Mouse (Mus musculus): ENCODE measurements around the gene Nfatc3. TPM values are rescaled to one million over a fixed set of nuclear protein-coding genes. Genes with fewer than 3 reads are reported as not detected.

Gene Nfatc3
- polyA plus RNA-seq, 1 experiment from 2014 or later: 3.9 TPM

- TF ChIP-seq CTCF (IDR thresholded peaks at IDR 0.05; ENCODE audit: low read depth): no peak
- H3K4me1 ChIP-seq (replicated peaks; ENCODE audit: insufficient read depth, low read length): no peaks in the 10 kb centered on the region
- H3K9me3 ChIP-seq (replicated peaks; ENCODE audit: low read length): no peaks in the 10 kb centered on the region
- 0 out of 2 replicates have a peak, but pooled peaks cover 10% of the 10 kb centered on the region for H3K36me3 ChIP-seq (ENCODE audit: insufficient read depth, low read length)
- DNase-seq (ENCODE audit: low spot score): no peak
- H3K4me2 ChIP-seq (ENCODE audit: low read length): no peak overlapping the region
- no peak for ATAC-seq (replicated peaks; ENCODE audit: low FRiP score, low read depth)
- H3K27ac ChIP-seq: no peak overlapping the region
- H3K9ac ChIP-seq (ENCODE audit: low read depth, low read length): no peak overlapping the region
- 90% methylated on average over 11 of the region's 11 CpGs for WGBS
- H3K4me3 ChIP-seq (replicated peaks; ENCODE audit: low read depth, low read length): no peak overlapping the region
- no peaks in the 10 kb centered on the region for H3K27me3 ChIP-seq (ENCODE audit: insufficient read depth, low read length)
Observed at GRCm38 (mm10) chr8:106046872-106047559, 11.6 kb upstream of the Nfatc3 start.

DNA sequence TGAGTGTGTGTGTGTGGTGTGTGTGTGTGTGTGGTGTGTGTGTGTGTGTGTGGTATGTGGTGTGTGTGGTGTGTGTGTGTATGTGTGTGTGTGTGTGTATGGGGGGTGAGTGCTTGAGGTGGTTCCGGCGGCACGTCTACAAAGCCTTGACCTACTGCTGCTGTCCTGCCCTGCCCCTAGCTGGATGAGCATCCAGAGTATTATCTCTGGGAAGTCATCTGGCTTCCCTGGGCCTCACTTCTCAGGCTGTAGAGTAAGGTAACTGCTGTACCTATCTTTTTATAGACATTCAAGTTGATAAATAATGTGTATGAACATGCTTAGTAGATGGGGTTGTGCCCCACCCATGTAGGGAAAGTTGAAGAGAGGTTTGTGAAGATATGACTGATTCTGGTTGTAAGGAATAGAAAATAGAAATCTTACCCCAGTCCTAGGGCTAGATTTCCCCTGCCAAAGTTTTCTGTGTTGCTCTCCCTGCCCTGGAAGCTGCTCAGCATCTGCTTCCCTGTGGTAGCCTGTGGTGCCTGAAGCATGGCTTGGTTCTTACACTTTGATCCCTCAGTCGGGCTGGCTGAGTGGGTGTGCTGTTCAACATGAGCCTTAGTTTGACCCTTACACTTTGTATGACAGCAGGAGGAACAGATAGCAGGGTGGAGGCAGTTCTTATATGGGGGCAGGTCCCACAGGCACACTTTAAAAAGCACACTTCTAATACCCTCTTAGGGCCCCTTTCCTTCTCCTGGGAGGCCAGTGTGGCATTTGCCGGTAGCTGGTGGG lies 10.6 kb upstream of the Nfatc3 start:
- Histone ChIP-seq H3K4me1 (replicated peaks; ENCODE audit: insufficient read depth, low read length) (no peaks in the 10 kb centered on the region), H3K4me2 (ENCODE audit: low read length) (no peak overlapping the region), H3K9me3 (replicated peaks; ENCODE audit: low read length) (no peaks in the 10 kb centered on the region), H3K36me3 (ENCODE audit: insufficient read depth, low read length) (0 out of 2 replicates have a peak, but pooled peaks cover 14% of the 10 kb centered on the region), H3K4me3 (replicated peaks; ENCODE audit: low read depth, low read length) (no peak overlapping the region), H3K27me3 (ENCODE audit: insufficient read depth, low read length) (no peaks in the 10 kb centered on the region), H3K9ac (ENCODE audit: low read depth, low read length) (no peak overlapping the region), H3K27ac (no peak overlapping the region)
- WGBS: 82% methylated on average over 5 of the region's 5 CpGs
- ATAC-seq (replicated peaks; ENCODE audit: low FRiP score, low read depth): no peak
- DNase-seq (ENCODE audit: low spot score): no peak
- TF ChIP-seq CTCF (IDR thresholded peaks at IDR 0.05; ENCODE audit: low read depth): no peak

DNA sequence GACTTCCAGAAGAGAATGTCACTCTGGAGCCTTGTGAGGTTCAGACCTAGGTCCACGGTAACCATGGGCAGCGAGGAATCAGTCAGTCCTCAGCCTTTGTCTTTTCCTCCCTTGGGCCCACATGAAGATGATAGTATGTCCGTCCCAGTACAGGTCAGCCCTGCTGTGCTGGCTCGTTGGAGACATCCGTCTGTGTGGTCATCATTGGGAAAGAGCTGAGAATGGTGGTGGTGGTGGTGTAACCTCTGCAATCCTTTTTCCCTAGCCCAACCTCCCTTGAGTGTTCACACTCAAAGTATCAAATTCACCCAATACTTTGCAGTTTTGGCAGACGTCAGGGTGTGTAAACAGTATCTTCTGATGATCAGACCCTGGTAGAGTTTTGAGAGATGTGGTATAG lies 8.8 kb upstream of the Nfatc3 start:
- no peak overlapping the region for H3K4me3 ChIP-seq (replicated peaks; ENCODE audit: low read depth, low read length)
- no peak overlapping the region for H3K4me2 ChIP-seq (ENCODE audit: low read length)
- DNase-seq (ENCODE audit: low spot score) (no peak), ATAC-seq (replicated peaks; ENCODE audit: low FRiP score, low read depth) (no peak)
- no peak for TF ChIP-seq CTCF (IDR thresholded peaks at IDR 0.05; ENCODE audit: low read depth)
- H3K9me3 ChIP-seq (replicated peaks; ENCODE audit: low read length): no peaks in the 10 kb centered on the region
- no peak overlapping the region for H3K27ac ChIP-seq
- WGBS: 87% methylated on average over 6 of the region's 6 CpGs
- no peak overlapping the region for H3K9ac ChIP-seq (ENCODE audit: low read depth, low read length)
- no peaks in the 10 kb centered on the region for H3K27me3 ChIP-seq (ENCODE audit: insufficient read depth, low read length)
- peaks cover 20% of the 10 kb centered on the region; the same call in 1 of the 2 replicates for H3K36me3 ChIP-seq (ENCODE audit: insufficient read depth, low read length)
- H3K4me1 ChIP-seq (replicated peaks; ENCODE audit: insufficient read depth, low read length): no peaks in the 10 kb centered on the region

DNA sequence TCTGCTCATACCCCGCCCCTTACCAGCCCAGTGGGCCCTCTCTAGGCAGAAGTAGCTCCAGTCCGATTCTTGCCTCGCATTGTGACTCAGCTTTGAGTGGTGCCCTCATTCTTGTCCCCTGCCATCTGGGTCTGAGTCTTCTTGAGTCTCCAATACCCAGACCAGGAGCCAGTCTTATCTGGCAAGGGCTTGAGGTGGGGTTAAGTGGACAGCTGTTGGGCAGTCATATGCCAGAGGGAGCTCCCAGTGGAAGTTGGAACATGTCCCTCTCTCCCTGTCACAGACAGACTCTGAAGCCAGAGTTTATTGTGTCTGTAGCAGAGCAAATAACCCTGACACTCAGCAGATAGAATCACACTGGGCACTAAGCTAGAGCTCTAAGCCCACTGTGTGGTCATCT lies 7.6 kb upstream of the Nfatc3 start:
- Histone ChIP-seq H3K4me3 (replicated peaks; ENCODE audit: low read depth, low read length) (no peak overlapping the region), H3K27me3 (ENCODE audit: insufficient read depth, low read length) (no peaks in the 10 kb centered on the region), H3K36me3 (ENCODE audit: insufficient read depth, low read length) (peaks cover 20% of the 10 kb centered on the region; the same call in 1 of the 2 replicates), H3K4me1 (replicated peaks; ENCODE audit: insufficient read depth, low read length) (no peaks in the 10 kb centered on the region), H3K9me3 (replicated peaks; ENCODE audit: low read length) (no peaks in the 10 kb centered on the region), H3K27ac (no peak overlapping the region), H3K9ac (ENCODE audit: low read depth, low read length) (no peak overlapping the region), H3K4me2 (ENCODE audit: low read length) (no peak overlapping the region)
- no peak for TF ChIP-seq CTCF (IDR thresholded peaks at IDR 0.05; ENCODE audit: low read depth)
- no peak for ATAC-seq (replicated peaks; ENCODE audit: low FRiP score, low read depth)
- no peak for DNase-seq (ENCODE audit: low spot score)
- 91% methylated on average over 3 of the region's 3 CpGs for WGBS

DNA sequence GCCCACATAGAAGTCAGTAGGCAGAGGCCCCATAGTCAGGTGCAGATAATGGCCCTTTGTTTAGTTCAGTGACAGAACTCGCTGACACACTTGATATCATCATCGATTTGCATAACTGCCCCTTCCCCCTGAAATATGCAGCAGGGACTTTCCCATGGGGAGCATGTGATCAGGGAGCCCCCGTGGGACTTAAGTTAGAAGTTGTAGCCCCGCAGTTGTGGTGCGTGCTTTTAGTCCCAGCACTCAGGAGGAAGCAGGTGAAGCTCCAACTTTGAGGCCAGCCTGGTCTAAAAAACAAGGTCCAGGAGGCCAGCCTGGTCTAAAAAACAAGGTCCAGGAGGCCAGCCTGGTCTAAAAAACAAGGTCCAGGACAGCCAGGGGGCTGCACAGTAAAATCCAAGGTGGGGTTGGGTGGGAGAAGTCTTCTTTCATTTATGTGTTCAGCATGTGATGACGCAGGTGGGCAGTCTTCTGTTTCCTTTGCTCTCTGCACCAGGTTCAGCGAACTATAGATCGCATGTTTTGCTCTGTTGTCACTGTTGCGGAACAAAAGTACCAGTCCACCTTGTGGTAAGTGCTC lies 6.0 kb upstream of the Nfatc3 start:
- Histone ChIP-seq H3K27me3 (ENCODE audit: insufficient read depth, low read length) (no peaks in the 10 kb centered on the region), H3K9me3 (replicated peaks; ENCODE audit: low read length) (no peaks in the 10 kb centered on the region), H3K4me2 (ENCODE audit: low read length) (no peak overlapping the region), H3K4me1 (replicated peaks; ENCODE audit: insufficient read depth, low read length) (no peaks in the 10 kb centered on the region), H3K27ac (no peak overlapping the region), H3K36me3 (ENCODE audit: insufficient read depth, low read length) (peaks cover 20% of the 10 kb centered on the region; the same call in 1 of the 2 replicates), H3K4me3 (replicated peaks; ENCODE audit: low read depth, low read length) (no peak overlapping the region), H3K9ac (ENCODE audit: low read depth, low read length) (no peak overlapping the region)
- ATAC-seq (replicated peaks; ENCODE audit: low FRiP score, low read depth) (no peak), DNase-seq (ENCODE audit: low spot score) (no peak)
- no peak for TF ChIP-seq CTCF (IDR thresholded peaks at IDR 0.05; ENCODE audit: low read depth)
- WGBS: 87% methylated on average over 9 of the region's 9 CpGs

DNA sequence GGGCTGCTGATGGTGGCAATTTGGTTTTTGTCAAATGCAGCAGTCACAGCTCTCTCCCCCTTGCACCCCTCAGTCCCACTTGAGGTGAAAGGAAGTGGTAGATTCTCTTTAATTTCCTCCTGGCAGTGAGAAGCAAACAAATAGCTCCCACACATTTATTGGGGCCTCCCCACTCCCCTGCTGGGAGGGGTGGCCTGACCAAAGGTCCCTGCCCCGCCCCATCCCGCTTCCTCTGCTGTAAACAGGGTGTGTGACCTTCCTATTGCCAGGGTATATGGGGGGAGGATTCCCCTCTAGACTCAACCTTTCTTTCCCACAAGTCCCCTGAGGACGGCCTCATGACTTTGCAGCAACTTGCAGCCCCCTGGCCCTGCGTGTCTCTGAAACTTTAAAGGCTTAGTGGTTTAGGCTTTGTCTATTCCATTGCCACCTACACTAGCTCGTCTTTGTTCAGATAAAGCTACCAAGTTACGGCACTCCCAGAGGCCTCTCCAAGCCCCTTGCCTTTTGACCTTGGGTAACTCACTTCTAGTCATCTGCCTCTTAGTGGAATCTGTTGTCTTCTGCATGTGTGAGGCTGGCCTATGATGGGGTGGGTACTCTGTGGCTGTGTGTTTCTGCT lies 4.3 kb upstream of the Nfatc3 start:
- no peak overlapping the region for H3K27ac ChIP-seq
- no peak overlapping the region for H3K9ac ChIP-seq (ENCODE audit: low read depth, low read length)
- ATAC-seq (replicated peaks; ENCODE audit: low FRiP score, low read depth) (no peak), DNase-seq (ENCODE audit: low spot score) (no peak)
- H3K36me3 ChIP-seq (ENCODE audit: insufficient read depth, low read length): peaks cover 20% of the 10 kb centered on the region; the same call in 1 of the 2 replicates
- no peaks in the 10 kb centered on the region; the same call in 1 of the 2 replicates for H3K4me1 ChIP-seq (replicated peaks; ENCODE audit: insufficient read depth, low read length)
- H3K27me3 ChIP-seq (ENCODE audit: insufficient read depth, low read length): no peaks in the 10 kb centered on the region
- H3K4me2 ChIP-seq (ENCODE audit: low read length): no peak overlapping the region
- H3K4me3 ChIP-seq (replicated peaks; ENCODE audit: low read depth, low read length): no peak overlapping the region
- H3K9me3 ChIP-seq (replicated peaks; ENCODE audit: low read length): no peaks in the 10 kb centered on the region
- 34% methylated on average over 6 of the region's 6 CpGs for WGBS
- no peak for TF ChIP-seq CTCF (IDR thresholded peaks at IDR 0.05; ENCODE audit: low read depth)
